Mouse (Mus musculus) C2C12 (cell line): Measurements from ENCODE around the gene Vps45. TPM values are rescaled to one million over a fixed set of nuclear protein-coding genes. Genes with fewer than 3 reads are reported as not detected.
A peak's percentile ranks its signal among the peaks of the same experiment; 100 is the strongest.

Source experiments
- H3K27me3 ChIP-seq: one replicate; pipeline ENCODE4 v1.6.1; 2011; ENCODE audit not compliant: control insufficient read depth, insufficient read depth, insufficient read length
- H3K36me3 ChIP-seq: one replicate; pipeline ENCODE4 v1.6.1; 2011; ENCODE audit not compliant: control insufficient read depth, insufficient read depth
- H3K4me3 ChIP-seq: one replicate; pipeline ENCODE4 v1.5.1; 2011; ENCODE audit warnings: mild to moderate bottlenecking, control low read depth; ENCODE audit not compliant: poor library complexity, insufficient read depth, severe bottlenecking
- H3K79me2 ChIP-seq: one replicate; pipeline ENCODE4 v1.6.1; 2011; ENCODE audit not compliant: control insufficient read depth, insufficient read depth
- H3K79me3 ChIP-seq: one replicate; pipeline ENCODE4 v1.6.1; 2011; ENCODE audit warnings: low read depth, control low read depth
- H3ac ChIP-seq: one replicate; pipeline ENCODE3; 2011; ENCODE audit warnings: low read depth; ENCODE audit not compliant: control insufficient read depth, insufficient read length
- CEBPB ChIP-seq: IDR thresholded peaks from one replicate; pipeline ENCODE4 v1.6.1; 2011; ENCODE audit warnings: low read depth, mild to moderate bottlenecking, control low read depth, moderate library complexity
- CTCF ChIP-seq: IDR thresholded peaks from one replicate; pipeline ENCODE4 v1.5.1; 2011; ENCODE audit not compliant: control insufficient read depth, insufficient read depth, insufficient read length
- FOSL1 ChIP-seq: IDR thresholded peaks from one replicate; pipeline ENCODE4 v1.8.0; 2011; ENCODE audit warnings: mild to moderate bottlenecking, low read length; ENCODE audit not compliant: poor library complexity, insufficient read depth, severe bottlenecking
- MAX ChIP-seq: IDR thresholded peaks from one replicate; pipeline ENCODE4 v1.6.1; 2011; ENCODE audit warnings: mild to moderate bottlenecking, control low read depth
- MYOD1 ChIP-seq: IDR thresholded peaks from one replicate; pipeline ENCODE4 v1.6.1; 2011; ENCODE audit warnings: low read depth; ENCODE audit not compliant: control insufficient read depth, insufficient read length
- MYOG ChIP-seq: IDR thresholded peaks from one replicate; pipeline ENCODE4 v1.6.1; 2011; ENCODE audit not compliant: control insufficient read depth, insufficient read length; ENCODE audit errors: extremely low read depth
- USF1 ChIP-seq: IDR thresholded peaks from one replicate; pipeline ENCODE4 v1.6.1; 2011; ENCODE audit warnings: low read depth, mild to moderate bottlenecking, control low read depth, moderate library complexity
- polyA plus RNA-seq: library from polyadenylated mRNA; unstranded; fragments of >200 nt; fragmentation: generic; extraction: Trizol; gene quantifications from one replicate; pipeline ENCODE4 v1.2.1, GENCODE M21; 2012; ENCODE audit warnings: missing spikeins

The Vps45 gene
- polyA plus RNA-seq, 1 experiment = 15.6 TPM

- TF ChIP-seq USF1 = no peak
- no peak for TF ChIP-seq CTCF
- no peak for TF ChIP-seq MAX
- TF ChIP-seq MYOD1 = no peak
- TF ChIP-seq MYOG = no peak
- TF ChIP-seq FOSL1 = no peak
- TF ChIP-seq CEBPB = no peak
- no peak overlapping the region for H3K4me3 ChIP-seq
- peaks cover 49% of the 10 kb centered on the region for H3K36me3 ChIP-seq
- no peak overlapping the region for H3ac ChIP-seq
- H3K27me3 ChIP-seq = no peaks in the 10 kb centered on the region
- peaks cover under 1% of the 10 kb centered on the region for H3K79me3 ChIP-seq
- peaks cover 6% of the 10 kb centered on the region for H3K79me2 ChIP-seq
Observed at GRCm38 (mm10) chr3:95987386-95988110, 70.7 kb downstream of the Vps45 start.

- H3K4me3 ChIP-seq = no peak overlapping the region
- TF ChIP-seq MYOG (no peak), MAX (no peak), CTCF (no peak), USF1 (no peak), MYOD1 (no peak), CEBPB (no peak), FOSL1 (no peak)
- H3K36me3 ChIP-seq = peaks cover 44% of the 10 kb centered on the region
- H3K27me3 ChIP-seq = no peaks in the 10 kb centered on the region
- H3K79me2 ChIP-seq = peaks cover under 1% of the 10 kb centered on the region
- H3K79me3 ChIP-seq = no peaks in the 10 kb centered on the region
- H3ac ChIP-seq = no peak overlapping the region
Observed at GRCm38 (mm10) chr3:95986984-95987383, 71.3 kb downstream of the Vps45 start.

- Histone ChIP-seq H3K79me3 (no peaks in the 10 kb centered on the region), H3K79me2 (no peaks in the 10 kb centered on the region), H3K4me3 (no peak overlapping the region), H3ac (no peak overlapping the region), H3K36me3 (peaks cover 36% of the 10 kb centered on the region), H3K27me3 (no peaks in the 10 kb centered on the region)
- TF ChIP-seq CEBPB = no peak
- TF ChIP-seq FOSL1 = no peak
- no peak for TF ChIP-seq USF1
- TF ChIP-seq MYOG = no peak
- no peak for TF ChIP-seq CTCF
- no peak for TF ChIP-seq MYOD1
- TF ChIP-seq MAX = no peak
Observed at GRCm38 (mm10) chr3:95986001-95986622, 72.2 kb downstream of the Vps45 start.

- Histone ChIP-seq H3K79me2 (no peaks in the 10 kb centered on the region), H3K4me3 (no peak overlapping the region), H3K27me3 (no peaks in the 10 kb centered on the region), H3ac (peak overlapping the region; percentile 55), H3K79me3 (no peaks in the 10 kb centered on the region), H3K36me3 (peaks cover 29% of the 10 kb centered on the region)
- TF ChIP-seq CEBPB = no peak
- TF ChIP-seq MYOD1 = no peak
- TF ChIP-seq MYOG = no peak
- no peak for TF ChIP-seq CTCF
- TF ChIP-seq USF1 = no peak
- TF ChIP-seq MAX = no peak
Observed at GRCm38 (mm10) chr3:95985209-95986000, 72.9 kb downstream of the Vps45 start.

GRCm38 (mm10) chr3:95982129-95982528 lies 76.1 kb downstream of the Vps45 start:
- Histone ChIP-seq H3K79me3 (no peaks in the 10 kb centered on the region), H3K27me3 (no peaks in the 10 kb centered on the region), H3ac (no peak overlapping the region), H3K79me2 (no peaks in the 10 kb centered on the region), H3K4me3 (no peak overlapping the region), H3K36me3 (peaks cover 5% of the 10 kb centered on the region)
- TF ChIP-seq USF1 (no peak), MYOD1 (no peak), CEBPB (no peak), MAX (no peak), MYOG (no peak), CTCF (no peak), FOSL1 (no peak)
